In genomic region chr10:110744686-110745639, GRCm38 (mm10) we compare ENCODE assay signal across 8 mouse cellular contexts. TPM values are rescaled to one million over a fixed set of nuclear protein-coding genes. Genes with fewer than 3 reads are reported as not detected.
DNase-seq lines count a peak whose midpoint lies in the region; TF ChIP-seq lines count a peak whose summit lies in the region.

Gene E2f7 (plus strand): TSS chr10:110745439.

- WGBS in cerebellum, adult 2 months = under 1% methylated on average over 90 of the region's 98 CpGs
- under 1% methylated on average over 98 of the region's 98 CpGs for WGBS in hindbrain, embryonic 10.5 days

- DNase-seq in MEL-GATA-1-ER (ENCODE audit: extremely low read depth, low read depth) = peak; percentile 75
- peak; percentile 93 to 94 for DNase-seq in cerebellum, adult 2 months
- DNase-seq in forelimb bud, embryonic 11.5 days (ENCODE audit: low read depth, low spot score) = peak; percentile 92
- DNase-seq in hindbrain, embryonic 10.5 days (ENCODE audit: low spot score) = peak; percentile 93
- peak; percentile 79 to 89 for DNase-seq in layer of hippocampus, postnatal 14 days (ENCODE audit: low spot score in 2 of 2)
- DNase-seq in lung, postnatal 14 days = peak; percentile 92
- peak; percentile 68 for DNase-seq in retina, adult 2 months (ENCODE audit: low read depth, low spot score)
- DNase-seq in thymus, postnatal 36 days = peak; percentile 92 to 95

- H3K36me3 ChIP-seq in hindbrain, embryonic 10.5 days = peaks cover 27% of the 10 kb centered on the region

- no peaks in the 10 kb centered on the region; the same call in 1 of the 2 replicates for H3K4me1 ChIP-seq in cerebellum, adult 2 months (ENCODE audit: control insufficient read depth, insufficient read depth, low read length)
- H3K4me1 ChIP-seq in hindbrain, embryonic 10.5 days (replicated peaks) = peaks cover 28% of the 10 kb centered on the region

- peak within 1 kb of the TSS; percentile 44 for H3K27ac ChIP-seq in cerebellum, adult 2 months (ENCODE audit: insufficient read depth, low read length)
- peak within 1 kb of the TSS; percentile 97 for H3K27ac ChIP-seq in hindbrain, embryonic 10.5 days

- peak; percentile 31; the same call in 1 of the 2 replicates for TF ChIP-seq POLR2A in cerebellum, adult 2 months (IDR thresholded peaks at IDR 0.05; ENCODE audit: borderline replicate concordance, insufficient read depth, low read length)

- H3K27me3 ChIP-seq in cerebellum, adult 2 months (ENCODE audit: control insufficient read depth, insufficient read depth, low read length) = no peaks in the 10 kb centered on the region
- H3K27me3 ChIP-seq in hindbrain, embryonic 10.5 days (ENCODE audit: insufficient read depth, poor library complexity, severe bottlenecking) = no peaks in the 10 kb centered on the region

- peak within 1 kb of the TSS; percentile 67 for H3K4me3 ChIP-seq in cerebellum, adult 2 months (replicated peaks; ENCODE audit: insufficient read depth, low read depth, low read length)
- peak within 1 kb of the TSS; percentile 90 for H3K4me3 ChIP-seq in hindbrain, embryonic 10.5 days

- no peaks in the 10 kb centered on the region for H3K9me3 ChIP-seq in hindbrain, embryonic 10.5 days

- TF ChIP-seq CTCF in cerebellum, adult 2 months (IDR thresholded peaks at IDR 0.05; ENCODE audit: borderline replicate concordance, insufficient read depth, low read depth, low read length) = no peak

RNA-seq across cellular contexts. Expression of gene E2f7, which starts in this region (rescaled TPM):
- polyA plus RNA-seq in cerebellum, adult 2 months (2012; rRNA removed) = 0.38 and 0.43 TPM in 2 replicates
- 35.2 and 47.0 TPM in 2 replicates for polyA plus RNA-seq in hindbrain, embryonic 10.5 days (2016; fragmentation: Nextera tagmentation; extraction: Ambion mirVana)
- total RNA-seq in layer of hippocampus, postnatal 14 days (2021) = 1 to 10 TPM in 1 of 2 experiments, under 1 TPM in 1; 0.62 to 1.2 TPM

Comparison
In these comparisons a context has a peak if more than half of its experiments do, and no peak if none do; other contexts are left out.
1. Peak in every context shown above with its lines: DNase-seq, H3K4me3 ChIP-seq and H3K27ac ChIP-seq.
2. RNA of gene E2f7 (polyA plus RNA-seq): 35.2 to 47.0 TPM in hindbrain, embryonic 10.5 days; 0.38 to 0.43 TPM in cerebellum, adult 2 months; every median in the first group is over 10 times any median in the second.
3. Peak in DNase-seq, H3K4me3 ChIP-seq and H3K27ac ChIP-seq in cerebellum, adult 2 months; RNA of the gene not detected or under 1 TPM.